Comparison of ENCODE assay signal across 8 mouse cellular contexts in the genomic region with DNA sequence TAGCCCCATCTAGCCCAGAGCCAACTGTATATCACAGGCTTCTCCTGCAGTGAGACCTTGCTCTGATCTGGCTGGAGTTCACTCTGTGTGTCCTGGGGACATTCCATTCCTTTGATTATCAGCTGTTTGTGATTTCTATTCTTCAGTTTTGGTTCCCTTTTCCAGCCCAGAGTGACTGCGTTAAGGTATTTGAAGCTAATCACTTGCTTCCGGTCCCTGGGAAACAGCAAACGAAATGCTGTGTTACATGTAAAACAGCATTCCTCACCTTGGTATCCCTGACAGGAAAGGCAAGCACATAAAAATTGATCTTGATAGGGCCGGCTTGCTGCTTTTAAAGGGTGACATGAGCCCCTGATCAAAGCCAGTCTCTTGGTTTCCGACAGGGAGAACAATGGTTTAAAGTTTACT. TPM values are rescaled to one million over a fixed set of nuclear protein-coding genes. Genes with fewer than 3 reads are reported as not detected.
DNase-seq lines count a peak whose midpoint lies in the region; ATAC-seq and TF ChIP-seq lines count a peak whose summit lies in the region.
"Had no signal": no experiment of that assay in that cellular context is flagged by ENCODE, and none has a peak within 500 bp of the region (broad histone marks: within the 10 kb centered on the region; RNA-seq: fewer than 3 reads in every experiment).

No protein-coding gene starts in this region.

- H3K4me3 ChIP-seq in thymus, adult 2 months (ENCODE audit: control insufficient read depth, insufficient read depth, low read length), result no peak overlapping the region
- H3K4me3 ChIP-seq in forebrain, embryonic 14.5 days (ENCODE audit: low read depth, low read length), result peak overlapping the region; percentile 7
- H3K4me3 ChIP-seq: erythroblast, embryonic 14.5 days had no signal

- H3K9me3 ChIP-seq in forebrain, embryonic 14.5 days (replicated peaks; ENCODE audit: control insufficient read depth, low read length), result no peaks in the 10 kb centered on the region

- peak overlapping the region; percentile 53; the same call in 1 of the 2 replicates for H3K27ac ChIP-seq in thymus, adult 2 months (ENCODE audit: control insufficient read depth, insufficient read depth, low read length)
- peak overlapping the region; percentile 92; the same call in 1 of the 2 replicates for H3K27ac ChIP-seq in forebrain, embryonic 14.5 days (ENCODE audit: low read depth, low read length)

- DNase-seq in thymus, adult 2 months, result no peak
- no peak for DNase-seq in thymus, postnatal 14 days
- DNase-seq in forebrain, embryonic 14.5 days (ENCODE audit: low spot score), result no peak
- peak; percentile 43 for DNase-seq in lung, postnatal 36 days
- DNase-seq in embryo, embryonic 10 days (ENCODE audit: low spot score), result no peak
- DNase-seq in thymus, postnatal 0 days (ENCODE audit: low spot score), result no peak
- DNase-seq in frontal cortex, postnatal 14 days (ENCODE audit: low spot score in 2 of 2), result no peak

- ATAC-seq in forebrain, embryonic 14.5 days, result no peak

- peak overlapping the region; percentile 96 for H3K4me2 ChIP-seq in forebrain, embryonic 14.5 days (ENCODE audit: low read length)

- no peak for TF ChIP-seq CTCF in thymus, adult 2 months (IDR thresholded peaks at IDR 0.05; ENCODE audit: borderline replicate concordance, control insufficient read depth, extremely low read depth, insufficient read depth, low read length, poor library complexity)

- 75% methylated on average over 5 of the region's 5 CpGs for WGBS in thymus, adult 2 months
- WGBS in forebrain, embryonic 14.5 days, result 12% methylated on average over 5 of the region's 5 CpGs

- peaks cover 7% of the 10 kb centered on the region for H3K36me3 ChIP-seq in thymus, adult 2 months (ENCODE audit: control insufficient read depth, insufficient read depth, low read length)
- H3K36me3 ChIP-seq in forebrain, embryonic 14.5 days (ENCODE audit: control insufficient read depth, insufficient read depth, low read length), result peaks cover 81% of the 10 kb centered on the region

- peaks cover 4% of the 10 kb centered on the region for H3K4me1 ChIP-seq in thymus, adult 2 months (replicated peaks; ENCODE audit: control insufficient read depth, insufficient read depth, low read length)
- H3K4me1 ChIP-seq in forebrain, embryonic 14.5 days (ENCODE audit: control insufficient read depth, insufficient read depth, low read length), result peaks cover 87% of the 10 kb centered on the region

- peak overlapping the region; percentile 42; the same call in 1 of the 2 replicates for H3K9ac ChIP-seq in forebrain, embryonic 14.5 days (ENCODE audit: low read length)

- H3K27me3 ChIP-seq in thymus, adult 2 months (ENCODE audit: control insufficient read depth, insufficient read depth, low read length), result no peaks in the 10 kb centered on the region
- no peaks in the 10 kb centered on the region for H3K27me3 ChIP-seq in forebrain, embryonic 14.5 days (replicated peaks; ENCODE audit: control insufficient read depth, insufficient read depth, low read length)

- no peak for TF ChIP-seq POLR2A in thymus, adult 2 months (IDR thresholded peaks at IDR 0.05; ENCODE audit: control insufficient read depth, extremely low read depth, insufficient read depth, low read length, poor library complexity)

RNA-seq across cellular contexts. Expression of gene Enc1, which starts 8.2 kb away (rescaled TPM):
- polyA plus RNA-seq in thymus, adult 2 months (2012; rRNA removed), result 7.6 and 10.0 TPM in 2 replicates
- polyA plus RNA-seq in forebrain, embryonic 14.5 days (2014; fragmentation: Nextera tagmentation; extraction: Ambion mirVana), result 89.5 and 96.5 TPM in 2 replicates
- polyA plus RNA-seq in thymus, postnatal 0 days (2015; fragmentation: Nextera tagmentation; extraction: Ambion mirVana), result 1.9 and 2.0 TPM in 2 replicates

RNA-seq across cellular contexts. Expression of gene Hexb, which starts 50.9 kb away (rescaled TPM):
- polyA plus RNA-seq in thymus, adult 2 months (2012; rRNA removed), result 138 and 180 TPM in 2 replicates
- polyA plus RNA-seq in forebrain, embryonic 14.5 days (2014; fragmentation: Nextera tagmentation; extraction: Ambion mirVana), result 38.0 and 41.9 TPM in 2 replicates
- polyA plus RNA-seq in thymus, postnatal 0 days (2015; fragmentation: Nextera tagmentation; extraction: Ambion mirVana), result 97.2 and 99.2 TPM in 2 replicates
